Mouse (Mus musculus): Measurements from ENCODE around the gene Neu2. TPM values are rescaled to one million over a fixed set of nuclear protein-coding genes. Genes with fewer than 3 reads are reported as not detected.

The Neu2 gene
- total and polyA plus RNA-seq, 3 experiments, result 0.27 TPM; not detected in 2

- intact Hi-C loops (cut with DNase I), result no loop called here
Observed at GRCm38 (mm10) chr1:87645041-87645440, 135.4 kb downstream of the Neu2 start.

GRCm38 (mm10) chr1:87645748-87646147 lies 136.1 kb downstream of the Neu2 start:
- no peak overlapping the region for H3K9ac ChIP-seq (ENCODE audit: low read depth, low read length)
- no peaks in the 10 kb centered on the region for H3K79me2 ChIP-seq (replicated peaks; ENCODE audit: control insufficient read depth, insufficient read depth, low read length)
- 31% methylated on average over 6 of the region's 6 CpGs for WGBS
- H3K27me3 ChIP-seq (ENCODE audit: control insufficient read depth, insufficient read depth, low read length), result no peaks in the 10 kb centered on the region
- intact Hi-C loops (cut with DNase I), result no loop called here
- DNase-seq, result no peak
- peaks cover 12% of the 10 kb centered on the region for H3K4me1 ChIP-seq (ENCODE audit: control insufficient read depth, insufficient read depth, low read length)
- no peak for TF ChIP-seq POLR2A (IDR thresholded peaks at IDR 0.05; ENCODE audit: insufficient read depth, low read depth, low read length)
- TF ChIP-seq CTCF (IDR thresholded peaks at IDR 0.05), result no peak
- no peak for TF ChIP-seq EP300 (IDR thresholded peaks at IDR 0.05; ENCODE audit: insufficient read depth, low read depth, low read length)
- H3K4me3 ChIP-seq, result no peak overlapping the region
- H3K27ac ChIP-seq, result no peak overlapping the region
- no peaks in the 10 kb centered on the region for H3K36me3 ChIP-seq (ENCODE audit: control insufficient read depth, insufficient read depth, low read length)

More at GRCm38 (mm10) chr1:87645041-87645440, 135.4 kb downstream of the Neu2 start:
- Histone ChIP-seq H3K9ac (ENCODE audit: low read depth, low read length) (no peak overlapping the region), H3K36me3 (ENCODE audit: control insufficient read depth, insufficient read depth, low read length) (no peaks in the 10 kb centered on the region), H3K27ac (no peak overlapping the region), H3K4me1 (ENCODE audit: control insufficient read depth, insufficient read depth, low read length) (peaks cover 10% of the 10 kb centered on the region), H3K27me3 (ENCODE audit: control insufficient read depth, insufficient read depth, low read length) (no peaks in the 10 kb centered on the region), H3K79me2 (replicated peaks; ENCODE audit: control insufficient read depth, insufficient read depth, low read length) (no peaks in the 10 kb centered on the region), H3K4me3 (no peak overlapping the region)
- TF ChIP-seq POLR2A (IDR thresholded peaks at IDR 0.05; ENCODE audit: insufficient read depth, low read depth, low read length) (no peak), EP300 (IDR thresholded peaks at IDR 0.05; ENCODE audit: insufficient read depth, low read depth, low read length) (no peak), CTCF (IDR thresholded peaks at IDR 0.05) (no peak)
- no peak for DNase-seq
- 55% methylated on average over 7 of the region's 7 CpGs for WGBS

Other genes starting within 250 kb of the Neu2 start
- gene Efhd1, start 245.5 kb upstream of the Neu2 start, total RNA-seq (2021), result 1 to 10 TPM; 3.1 to 5.1 TPM
- gene Efhd1, start 245.5 kb upstream of the Neu2 start, polyA plus RNA-seq (2012; rRNA removed), result 6.6 and 12.3 TPM in 2 replicates
- 10 to 100 TPM; 47.4 to 47.7 TPM for gene Gigyf2, start 182.9 kb upstream of the Neu2 start, total RNA-seq (2021)
- gene Gigyf2, start 182.9 kb upstream of the Neu2 start, polyA plus RNA-seq (2012; rRNA removed), result 19.3 and 33.5 TPM in 2 replicates
- gene Kcnj13, start 115.2 kb upstream of the Neu2 start, total RNA-seq (2021), result not detected
- gene Kcnj13, start 115.2 kb upstream of the Neu2 start, polyA plus RNA-seq (2012; rRNA removed), result 0.29 TPM in 1 of 2 replicates, not detected in the other
- not detected for gene Snorc, start 39.6 kb upstream of the Neu2 start, total RNA-seq (2021)
- gene Snorc, start 39.6 kb upstream of the Neu2 start, polyA plus RNA-seq (2012; rRNA removed), result 1.6 TPM in 1 of 2 replicates, not detected in the other
- gene Ngef, start 64.0 kb downstream of the Neu2 start, total RNA-seq (2021), result under 1 TPM; 0.23 to 0.32 TPM
- 0.53 and 0.70 TPM in 2 replicates for gene Ngef, start 64.0 kb downstream of the Neu2 start, polyA plus RNA-seq (2012; rRNA removed)
- gene Inpp5d, start 110.4 kb downstream of the Neu2 start, total RNA-seq (2021), result 10 to 100 TPM; 13.2 to 13.8 TPM
- 8.4 and 13.5 TPM in 2 replicates for gene Inpp5d, start 110.4 kb downstream of the Neu2 start, polyA plus RNA-seq (2012; rRNA removed)
- gene Atg16l1, start 246.0 kb downstream of the Neu2 start, total RNA-seq (2021), result 10 to 100 TPM; 29.4 to 29.9 TPM
- gene Atg16l1, start 246.0 kb downstream of the Neu2 start, polyA plus RNA-seq (2012; rRNA removed), result 24.6 and 31.7 TPM in 2 replicates